ENCODE assay signal across 17 mouse cellular contexts in genomic region chr13:51858475-51858874, GRCm38 (mm10). TPM values are rescaled to one million over a fixed set of nuclear protein-coding genes. Genes with fewer than 3 reads are reported as not detected.
DNase-seq lines count a peak whose midpoint lies in the region; ATAC-seq and TF ChIP-seq lines count a peak whose summit lies in the region.
"Had no signal": no experiment of that assay in that cellular context is flagged by ENCODE, and none has a peak within 500 bp of the region (broad histone marks: within the 10 kb centered on the region; RNA-seq: fewer than 3 reads in every experiment).

No protein-coding gene starts in this region.

- H3K4me1 ChIP-seq in heart, embryonic 13.5 days = peaks cover 14% of the 10 kb centered on the region
- H3K4me1 ChIP-seq in embryonic fibroblast, embryonic 13.5 days (ENCODE audit: control insufficient read depth, insufficient read depth, low read length) = peaks cover 13% of the 10 kb centered on the region

- 0 out of 2 replicates have a peak overlapping the region, but pooled peaks have one; percentile 20 for H3K9ac ChIP-seq in heart, embryonic 13.5 days
- H3K9ac ChIP-seq: embryonic facial prominence, embryonic 12.5 days; limb, embryonic 15.5 days; liver, embryonic 15.5 days had no signal

- 0 out of 2 replicates have a peak, but pooled peaks have one; percentile 27 for TF ChIP-seq POLR2A in embryonic fibroblast, embryonic 13.5 days (IDR thresholded peaks at IDR 0.05; ENCODE audit: low read depth, low read length)

- H3K36me3 ChIP-seq in heart, embryonic 13.5 days = no peaks in the 10 kb centered on the region
- H3K36me3 ChIP-seq: embryonic facial prominence, embryonic 12.5 days; limb, embryonic 15.5 days; liver, embryonic 15.5 days had no signal

- peaks cover 7% of the 10 kb centered on the region; the same call in 1 of the 2 replicates for H3K27me3 ChIP-seq in heart, embryonic 13.5 days (replicated peaks)
- H3K27me3 ChIP-seq: embryonic facial prominence, embryonic 12.5 days; limb, embryonic 15.5 days had no signal

- 26% methylated on average over 4 of the region's 4 CpGs for WGBS in heart, embryonic 13.5 days

- no peak for ATAC-seq in heart, embryonic 13.5 days (ENCODE audit: extremely low read depth, insufficient number of reproducible peaks, low FRiP score, low TSS enrichment)
- no peak for ATAC-seq in erythroblast, adult 5-6 weeks (replicated peaks; ENCODE audit: low FRiP score, poor library complexity, severe bottlenecking)

- H3K4me2 ChIP-seq in heart, embryonic 13.5 days = no peak overlapping the region
- H3K4me2 ChIP-seq: embryonic facial prominence, embryonic 12.5 days; limb, embryonic 15.5 days; liver, embryonic 15.5 days had no signal

- no peak overlapping the region for H3K27ac ChIP-seq in heart, embryonic 13.5 days (replicated peaks)
- peak overlapping the region; percentile 76 for H3K27ac ChIP-seq in embryonic fibroblast, embryonic 13.5 days (ENCODE audit: insufficient read depth, low read length)
- H3K27ac ChIP-seq: embryonic facial prominence, embryonic 12.5 days; heart, adult 2 months; kidney, postnatal 0 days; limb, embryonic 15.5 days; liver, embryonic 15.5 days had no signal

- no peaks in the 10 kb centered on the region for H3K9me3 ChIP-seq in heart, embryonic 13.5 days
- H3K9me3 ChIP-seq: embryonic facial prominence, embryonic 12.5 days; limb, embryonic 15.5 days; liver, embryonic 15.5 days had no signal

- DNase-seq in heart, postnatal 4 days = no peak
- DNase-seq in MN1 (ENCODE audit: low spot score) (peak; percentile 59), adipocyte (ENCODE audit: low spot score) (peak; percentile 47)
- no peak for DNase-seq in cerebellum, postnatal 14 days
- DNase-seq: cerebellum, adult 9-10 months; gastrocnemius, postnatal 10 days; heart, adult 2 months; kidney, adult 18-20 months; lung, postnatal 14 days; thymus, postnatal 14 days had no signal

- no peak for TF ChIP-seq CTCF in embryonic fibroblast, embryonic 13.5 days (IDR thresholded peaks at IDR 0.05; ENCODE audit: borderline replicate concordance, insufficient read depth, low read length)

- H3K4me3 ChIP-seq in heart, embryonic 13.5 days = no peak overlapping the region
- no peak overlapping the region for H3K4me3 ChIP-seq in embryonic fibroblast, embryonic 13.5 days (ENCODE audit: insufficient read depth, low read length)
- H3K4me3 ChIP-seq: embryonic facial prominence, embryonic 12.5 days; heart, adult 2 months; limb, embryonic 15.5 days; liver, embryonic 15.5 days had no signal

RNA-seq across cellular contexts. Expression of gene Gadd45g, which starts 12.0 kb away (rescaled TPM):
- polyA plus RNA-seq in heart, embryonic 13.5 days (2015; fragmentation: Nextera tagmentation; extraction: Ambion mirVana) = 51.2 and 51.8 TPM in 2 replicates
- 10 to 100 TPM; 23.8 to 29.4 TPM for total RNA-seq in heart, postnatal 4 days (2021)
- 66.9 and 101 TPM in 2 replicates for polyA plus RNA-seq in embryonic fibroblast, embryonic 13.5 days (2011; ENCODE audit: insufficient read length, low read depth, missing spikeins)
- not detected in 2 replicates for total RNA-seq in erythroblast, adult 5-6 weeks (2015; ENCODE audit: low replicate concordance)
- 1.2 and 4.2 TPM in 2 replicates for total RNA-seq in erythroblast, adult 5-6 weeks (2017; ENCODE audit: low replicate concordance)

Comparison
In these comparisons a context has a peak if more than half of its experiments do, and no peak if none do; other contexts are left out.
1. DNase-seq: peak in MN1 (single experiment) and adipocyte (single experiment); none in heart, postnatal 4 days (single experiment) and cerebellum, postnatal 14 days (0 of 2).
2. RNA of gene Gadd45g, which starts 12.0 kb away (total RNA-seq): 23.8 to 29.4 TPM in heart, postnatal 4 days; 1.2 to 4.2 TPM in erythroblast, adult 5-6 weeks; every median in the first group is over 4 times any median in the second.